Mouse (Mus musculus): ENCODE measurements around the gene Efnb1. TPM values are rescaled to one million over a fixed set of nuclear protein-coding genes. Genes with fewer than 3 reads are reported as not detected.
A peak's percentile ranks its signal among the peaks of the same experiment; 100 is the strongest.
"Not testable (repeated sequence)": the region's sequence is repeated elsewhere in the genome, so short reads cannot be mapped to it uniquely, and the experiment has no call there.

Gene Efnb1
- polyA plus RNA-seq (2012; rRNA removed) (57.5 and 66.6 TPM in 2 replicates), polyA plus RNA-seq (2014; fragmentation: Nextera tagmentation; extraction: Ambion mirVana) (36.9 and 42.8 TPM in 2 replicates)

- peak; percentile 94 for ATAC-seq (ENCODE audit: low FRiP score, low read depth)
- Histone ChIP-seq H3K27ac (replicated peaks; ENCODE audit: low read depth, low read length) (peak within 1 kb of the TSS; percentile 79), H3K9me3 (ENCODE audit: control insufficient read depth, low read length) (no peaks in the 10 kb centered on the region), H3K4me2 (replicated peaks; ENCODE audit: low read depth, low read length, severe bottlenecking) (peak within 1 kb of the TSS; percentile 60), H3K9ac (ENCODE audit: low read depth, low read length, severe bottlenecking) (peak within 1 kb of the TSS; percentile 79), H3K27me3 (ENCODE audit: control insufficient read depth, insufficient read depth, low read length) (no peaks in the 10 kb centered on the region; the same call in 1 of the 2 replicates), H3K4me1 (ENCODE audit: control insufficient read depth, insufficient read depth, low read length) (peaks cover 13% of the 10 kb centered on the region), H3K36me3 (ENCODE audit: control insufficient read depth, insufficient read depth, low read length) (no peaks in the 10 kb centered on the region), H3K4me3 (replicated peaks; ENCODE audit: low read length) (peak within 1 kb of the TSS; percentile 61)
- 30% methylated on average over 34 of the region's 35 CpGs for WGBS
- peak; percentile 54; the same call in 1 of the 2 replicates for TF ChIP-seq POLR2A (IDR thresholded peaks at IDR 0.05; ENCODE audit: borderline replicate concordance, extremely low read depth, insufficient read depth, insufficient read length)
- peak; percentile 94 for DNase-seq (ENCODE audit: low spot score)
Observed at GRCm38 (mm10) chrX:99135523-99136258, at the start of gene Efnb1. Gene Efnb1, plus strand, starts transcription at chrX:99136130.

DNA sequence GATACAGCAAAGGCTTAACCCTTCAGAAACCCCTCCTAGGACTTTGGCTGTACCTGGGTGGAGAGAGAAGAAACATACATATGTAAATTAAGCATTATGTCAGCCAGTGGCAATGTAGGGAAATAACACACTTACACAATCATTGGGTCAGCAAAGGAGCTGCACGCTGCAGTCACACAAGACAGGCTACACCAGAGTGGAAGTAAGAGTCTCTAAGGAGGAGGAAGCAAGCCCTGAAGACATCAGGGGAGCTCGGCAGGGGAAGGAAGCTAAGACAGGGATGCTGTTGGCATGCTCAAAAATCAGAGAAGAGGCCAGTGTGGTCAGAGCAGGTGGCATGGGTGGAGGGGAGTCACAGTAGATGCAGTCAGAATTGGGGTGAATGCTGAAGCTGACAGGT lies 43.2 kb upstream of the Efnb1 start:
- Histone ChIP-seq H3K9ac (ENCODE audit: low read depth, low read length, severe bottlenecking) (no peak overlapping the region), H3K4me2 (replicated peaks; ENCODE audit: low read depth, low read length, severe bottlenecking) (no peak overlapping the region), H3K27ac (replicated peaks; ENCODE audit: low read depth, low read length) (no peak overlapping the region), H3K27me3 (ENCODE audit: control insufficient read depth, insufficient read depth, low read length) (no peaks in the 10 kb centered on the region), H3K4me1 (ENCODE audit: control insufficient read depth, insufficient read depth, low read length) (no peaks in the 10 kb centered on the region), H3K9me3 (ENCODE audit: control insufficient read depth, low read length) (no peaks in the 10 kb centered on the region), H3K4me3 (replicated peaks; ENCODE audit: low read length) (no peak overlapping the region), H3K36me3 (ENCODE audit: control insufficient read depth, insufficient read depth, low read length) (no peaks in the 10 kb centered on the region)
- no peak for TF ChIP-seq POLR2A (IDR thresholded peaks at IDR 0.05; ENCODE audit: borderline replicate concordance, extremely low read depth, insufficient read depth, insufficient read length)
- no peak for DNase-seq (ENCODE audit: low spot score)
- ATAC-seq (ENCODE audit: low FRiP score, low read depth), result no peak
- WGBS, result 67% methylated on average over 2 of the region's 2 CpGs

DNA sequence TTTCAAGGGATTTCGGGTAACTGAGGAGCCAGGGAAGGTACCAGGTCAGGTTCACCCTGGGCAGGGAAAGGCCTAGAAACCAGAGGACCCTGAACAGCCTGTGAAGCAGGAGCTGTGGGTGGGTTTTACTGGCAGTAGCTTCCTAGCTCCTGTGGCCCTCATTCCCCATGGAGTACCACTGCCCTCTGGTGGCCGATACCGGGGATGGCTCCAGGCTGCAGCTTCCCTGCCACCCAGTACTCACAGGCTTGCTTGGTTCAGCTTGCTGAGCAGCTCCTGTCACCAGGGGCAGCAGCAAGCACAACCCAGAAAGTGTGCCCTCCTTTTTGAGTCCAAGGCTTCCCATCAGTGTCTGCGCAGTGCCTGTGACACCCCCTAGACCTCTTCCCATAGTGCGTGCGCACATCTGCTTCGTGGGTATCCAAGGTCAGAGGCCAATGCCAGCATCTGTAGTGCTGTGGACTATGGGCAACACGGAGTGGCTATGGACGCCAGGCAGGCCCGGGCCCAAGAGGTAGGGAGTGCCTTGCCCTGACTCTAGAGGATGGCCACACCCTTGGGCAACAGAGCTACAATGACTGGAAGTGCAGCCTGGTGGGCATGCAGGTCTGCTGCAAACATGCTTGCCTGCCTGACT lies 24.7 kb upstream of the Efnb1 start:
- H3K36me3 ChIP-seq (ENCODE audit: control insufficient read depth, insufficient read depth, low read length); H3K27ac ChIP-seq (replicated peaks; ENCODE audit: low read depth, low read length); H3K9me3 ChIP-seq (ENCODE audit: control insufficient read depth, low read length); H3K4me1 ChIP-seq (ENCODE audit: control insufficient read depth, insufficient read depth, low read length); H3K4me2 ChIP-seq (replicated peaks; ENCODE audit: low read depth, low read length, severe bottlenecking); H3K27me3 ChIP-seq (ENCODE audit: control insufficient read depth, insufficient read depth, low read length); H3K4me3 ChIP-seq (replicated peaks; ENCODE audit: low read length); H3K9ac ChIP-seq (ENCODE audit: low read depth, low read length, severe bottlenecking); DNase-seq (ENCODE audit: low spot score): not testable (repeated sequence)
- 66% methylated on average over 5 of the region's 10 CpGs for WGBS
- ATAC-seq (ENCODE audit: low FRiP score, low read depth), result peak; percentile 57; the same call in 1 of the 2 replicates

DNA sequence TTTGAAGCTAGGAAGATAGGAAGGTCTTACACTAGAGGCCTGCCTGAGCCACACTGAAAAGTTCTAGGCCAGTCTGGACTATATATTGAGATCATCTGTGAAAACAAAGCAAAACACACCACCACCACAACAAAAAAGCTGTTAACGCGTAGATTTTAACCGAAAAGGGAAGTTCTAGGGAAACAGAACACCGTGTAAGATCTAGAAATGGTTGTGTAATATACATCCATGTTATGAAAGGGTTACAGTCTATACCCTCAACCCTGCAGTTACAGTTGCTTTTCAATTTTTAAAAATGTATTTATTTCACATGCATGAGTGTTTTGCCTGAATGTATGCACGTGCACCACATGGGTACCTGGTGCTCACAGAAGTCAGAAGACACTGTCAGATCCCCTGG lies 16.4 kb upstream of the Efnb1 start:
- DNase-seq (ENCODE audit: low spot score) (no peak), ATAC-seq (ENCODE audit: low FRiP score, low read depth) (no peak)
- no peaks in the 10 kb centered on the region for H3K9me3 ChIP-seq (ENCODE audit: control insufficient read depth, low read length)
- H3K27ac ChIP-seq (replicated peaks; ENCODE audit: low read depth, low read length), result no peak overlapping the region
- no peaks in the 10 kb centered on the region for H3K4me1 ChIP-seq (ENCODE audit: control insufficient read depth, insufficient read depth, low read length)
- H3K4me2 ChIP-seq (replicated peaks; ENCODE audit: low read depth, low read length, severe bottlenecking), result no peak overlapping the region
- no peak overlapping the region for H3K4me3 ChIP-seq (replicated peaks; ENCODE audit: low read length)
- no peaks in the 10 kb centered on the region for H3K36me3 ChIP-seq (ENCODE audit: control insufficient read depth, insufficient read depth, low read length)
- H3K9ac ChIP-seq (ENCODE audit: low read depth, low read length, severe bottlenecking), result no peak overlapping the region
- H3K27me3 ChIP-seq (ENCODE audit: control insufficient read depth, insufficient read depth, low read length), result no peaks in the 10 kb centered on the region
- no peak for TF ChIP-seq POLR2A (IDR thresholded peaks at IDR 0.05; ENCODE audit: borderline replicate concordance, extremely low read depth, insufficient read depth, insufficient read length)
- 88% methylated on average over 5 of the region's 5 CpGs for WGBS

DNA sequence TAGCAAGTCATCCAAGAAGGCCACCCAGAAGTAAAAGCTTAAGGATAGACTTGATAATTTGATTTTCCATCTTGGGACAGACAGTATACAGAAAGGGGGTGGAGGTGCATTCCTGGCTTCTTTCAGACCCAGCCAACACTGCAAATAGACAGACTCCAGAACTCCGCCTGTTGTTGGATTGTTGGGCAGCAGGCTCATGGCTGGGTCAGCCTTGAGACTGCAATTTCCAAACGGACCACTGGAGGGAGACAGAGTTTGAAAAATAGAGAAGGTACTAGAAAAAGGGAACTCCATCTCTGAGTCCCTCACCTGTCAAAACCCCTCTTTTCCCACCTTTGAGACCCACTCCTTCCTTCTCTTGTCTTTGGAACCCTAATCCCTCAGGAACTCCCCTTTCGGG lies 5.9 kb upstream of the Efnb1 start:
- no peak for TF ChIP-seq POLR2A (IDR thresholded peaks at IDR 0.05; ENCODE audit: borderline replicate concordance, extremely low read depth, insufficient read depth, insufficient read length)
- Histone ChIP-seq H3K9me3 (ENCODE audit: control insufficient read depth, low read length) (no peaks in the 10 kb centered on the region), H3K9ac (ENCODE audit: low read depth, low read length, severe bottlenecking) (no peak overlapping the region), H3K4me1 (ENCODE audit: control insufficient read depth, insufficient read depth, low read length) (no peaks in the 10 kb centered on the region), H3K27ac (replicated peaks; ENCODE audit: low read depth, low read length) (no peak overlapping the region), H3K4me2 (replicated peaks; ENCODE audit: low read depth, low read length, severe bottlenecking) (no peak overlapping the region), H3K36me3 (ENCODE audit: control insufficient read depth, insufficient read depth, low read length) (no peaks in the 10 kb centered on the region), H3K4me3 (replicated peaks; ENCODE audit: low read length) (no peak overlapping the region), H3K27me3 (ENCODE audit: control insufficient read depth, insufficient read depth, low read length) (no peaks in the 10 kb centered on the region; the same call in 1 of the 2 replicates)
- DNase-seq (ENCODE audit: low spot score) (no peak), ATAC-seq (ENCODE audit: low FRiP score, low read depth) (0 out of 2 replicates have a peak, but pooled peaks have one; percentile 31)
- 40% methylated on average over 3 of the region's 3 CpGs for WGBS

All from limb, embryonic 14.5 days (tissue).